Mouse (Mus musculus) cerebellum, postnatal 25 days (tissue): ENCODE results near the gene Dgkb.

Source experiments
- DNase-seq, 2 experiments: peaks; one replicate each; pipeline ENCODE4 v3.0.0; 2021; ENCODE audit warnings: mixed read lengths in 2 of 2

The Dgkb gene

DNA sequence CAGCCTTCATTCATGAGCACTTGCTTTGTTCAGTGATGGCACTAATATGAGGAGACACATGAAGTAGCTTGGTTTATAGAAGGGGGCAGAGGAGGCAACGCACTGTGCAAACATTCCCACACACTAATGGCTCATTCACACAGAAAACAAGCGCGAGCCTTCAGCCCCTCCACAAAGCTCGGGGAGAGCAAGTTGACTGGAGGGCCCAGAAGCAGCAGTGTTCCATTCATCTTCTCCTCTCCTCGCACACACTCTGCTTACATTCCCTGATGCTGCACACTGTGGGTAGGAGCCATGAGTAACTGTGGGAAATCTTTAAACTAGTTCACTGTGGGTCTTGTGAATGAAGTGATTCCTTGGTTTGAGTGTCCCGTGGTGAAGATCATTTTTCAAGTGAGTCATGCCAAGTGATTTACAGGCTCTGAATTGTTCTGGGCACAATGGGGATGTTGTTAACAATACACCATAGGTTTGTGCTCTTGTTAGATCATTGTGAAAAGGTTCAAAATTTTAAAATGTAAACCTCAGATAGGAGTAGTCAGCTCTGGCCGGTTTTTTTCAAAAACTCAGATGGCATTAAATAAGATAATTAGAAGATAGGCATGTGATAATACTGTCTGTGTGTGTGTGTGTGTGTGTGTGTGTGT lies 779.0 kb downstream of the Dgkb start:
- no peak for DNase-seq

- no peak for DNase-seq
Measured at GRCm38 (mm10) chr12:38598096-38598495, 780.6 kb downstream of the Dgkb start.

GRCm38 (mm10) chr12:38600165-38600845 lies 782.8 kb downstream of the Dgkb start:
- no peak for DNase-seq

DNA sequence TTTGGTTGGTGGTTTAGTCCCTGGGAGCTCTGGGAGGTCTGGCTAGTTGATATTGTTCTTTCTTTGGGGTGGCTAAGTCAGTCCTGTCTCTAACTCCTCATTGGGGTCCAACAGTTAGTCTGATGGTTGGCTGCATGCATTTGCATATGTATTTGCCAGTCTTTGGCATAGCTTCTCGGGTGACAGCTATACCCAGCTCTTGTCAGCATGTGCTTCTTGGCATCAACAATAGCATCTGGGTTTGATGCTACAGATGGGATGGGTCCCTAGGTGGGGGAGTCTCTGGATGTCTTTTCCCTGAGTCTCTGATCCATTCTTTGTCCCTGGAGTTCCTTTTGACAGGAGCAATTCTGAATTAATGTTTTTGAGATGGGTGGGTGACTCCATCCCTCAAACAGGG lies 790.6 kb downstream of the Dgkb start:
- no peak for DNase-seq

- no peak for DNase-seq
Measured at GRCm38 (mm10) chr12:38668265-38668664, 850.7 kb downstream of the Dgkb start.
